Mouse (Mus musculus) forebrain, embryonic 14.5 days (tissue): ENCODE measurements around the gene Xlr3a. TPM values are rescaled to one million over a fixed set of nuclear protein-coding genes. Genes with fewer than 3 reads are reported as not detected.

Experiments used
- polyA plus RNA-seq: library from polyadenylated mRNA; unstranded; fragments of >200 nt; fragmentation: Nextera tagmentation; extraction: Ambion mirVana; gene quantifications from 2 replicates; pipeline ENCODE4 v1.2.1, GENCODE M21; 2014

Gene Xlr3a
- polyA plus RNA-seq, 1 experiment from 2014 or later = 2.5 TPM

Other genes starting within 250 kb of the Xlr3a start
- 97.6 and 103 TPM in 2 replicates for gene Cetn2, start 178.7 kb downstream of the Xlr3a start, polyA plus RNA-seq
- 44.7 and 45.0 TPM in 2 replicates for gene Nsdhl, start 178.5 kb downstream of the Xlr3a start, polyA plus RNA-seq
- gene Zfp185, start 109.8 kb downstream of the Xlr3a start, polyA plus RNA-seq = 0.76 and 0.87 TPM in 2 replicates
- gene Pnma5, start 60.0 kb downstream of the Xlr3a start, polyA plus RNA-seq = not detected in 2 replicates
- gene Pnma3, start 32.3 kb downstream of the Xlr3a start, polyA plus RNA-seq = 1.3 and 1.7 TPM in 2 replicates
- 0.43 and 0.69 TPM in 2 replicates for gene Xlr4a, start 14.6 kb downstream of the Xlr3a start, polyA plus RNA-seq
- gene Gm14685, start 20.0 kb upstream of the Xlr3a start, polyA plus RNA-seq = 0.22 and 0.84 TPM in 2 replicates
- gene Xlr5b, start 51.7 kb upstream of the Xlr3a start, polyA plus RNA-seq = not detected in 2 replicates
- 0.28 and 0.63 TPM in 2 replicates for gene DXBay18, start 52.4 kb upstream of the Xlr3a start, polyA plus RNA-seq
- gene Spin2d, start 79.9 kb upstream of the Xlr3a start, polyA plus RNA-seq = not detected in 2 replicates
- 10.6 and 43.5 TPM in 2 replicates for gene Xlr3b, start 95.1 kb upstream of the Xlr3a start, polyA plus RNA-seq
- 0.37 and 1.4 TPM in 2 replicates for gene Xlr4b, start 117.2 kb upstream of the Xlr3a start, polyA plus RNA-seq
- 18.8 and 24.6 TPM in 2 replicates for gene F8a, start 131.2 kb upstream of the Xlr3a start, polyA plus RNA-seq
- 0.54 TPM in 1 of 2 replicates, not detected in the other for gene Xlr4c, start 146.0 kb upstream of the Xlr3a start, polyA plus RNA-seq
- gene Xlr3c, start 168.3 kb upstream of the Xlr3a start, polyA plus RNA-seq = not detected in 2 replicates
- not detected in 2 replicates for gene Xlr5a, start 195.9 kb upstream of the Xlr3a start, polyA plus RNA-seq
- gene Xlr5c, start 195.9 kb upstream of the Xlr3a start, polyA plus RNA-seq = not detected in 2 replicates
- not detected in 2 replicates for gene Gm45015, start 239.7 kb upstream of the Xlr3a start, polyA plus RNA-seq
- 14.4 and 15.2 TPM in 2 replicates for gene Zfp275, start 245.5 kb upstream of the Xlr3a start, polyA plus RNA-seq